Mouse (Mus musculus) bone marrow, adult 2 months (tissue): ENCODE measurements around the gene Tle4.

Experiments used
- CTCF ChIP-seq: fragments of 200-500 bp; IDR thresholded peaks from 2 replicates; pipeline ENCODE4 v1.5.1; 2011; ENCODE audit warnings: low read length, control low read depth; ENCODE audit not compliant: control insufficient read depth, insufficient read depth
- POLR2A ChIP-seq: fragments of 200-500 bp; IDR thresholded peaks from 2 replicates; pipeline ENCODE4 v1.6.1; 2011; ENCODE audit warnings: low read depth, mild to moderate bottlenecking, control low read depth, low read length, borderline replicate concordance; ENCODE audit not compliant: control insufficient read depth

GRCm38 (mm10) chr19:14623355-14623754, 25.5 kb upstream of the Tle4 start:
- TF ChIP-seq CTCF, result no peak
- TF ChIP-seq POLR2A, result no peak
